Mouse (Mus musculus) midbrain, embryonic 13.5 days (tissue): ENCODE results near the gene Hoxd8. TPM values are rescaled to one million over a fixed set of nuclear protein-coding genes. Genes with fewer than 3 reads are reported as not detected.

Experiments used
- ATAC-seq: fragments of 200-750 bp; cut with Nextera tagmentation; 2 replicates; pipeline ENCODE4 v1.8.0; 2017; ENCODE audit warnings: mild to moderate bottlenecking, moderate TSS enrichment, moderate library complexity
- H3K27ac ChIP-seq: fragments of 300-500 bp; sonication (generic); 2 replicates; pipeline ENCODE4 v1.5.1; 2015; ENCODE audit warnings: inconsistent platforms, mild to moderate bottlenecking, moderate library complexity
- H3K27me3 ChIP-seq: fragments of 300-500 bp; sonication (generic); 2 replicates; pipeline ENCODE4 v1.6.1; 2015; ENCODE audit warnings: mild to moderate bottlenecking, inconsistent platforms
- H3K36me3 ChIP-seq: fragments of 300-500 bp; sonication (generic); 2 replicates; pipeline ENCODE4 v1.6.1; 2015; ENCODE audit warnings: mild to moderate bottlenecking, inconsistent platforms
- H3K4me1 ChIP-seq: fragments of 300-500 bp; sonication (generic); replicated peaks from 2 replicates; pipeline ENCODE4 v1.6.1; 2015; ENCODE audit warnings: inconsistent platforms
- H3K4me2 ChIP-seq: fragments of 300-500 bp; sonication (generic); replicated peaks from 2 replicates; pipeline ENCODE4 v1.6.1; 2015; ENCODE audit warnings: moderate library complexity, mild to moderate bottlenecking, inconsistent platforms
- H3K4me3 ChIP-seq: fragments of 300-500 bp; sonication (generic); replicated peaks from 2 replicates; pipeline ENCODE4 v1.5.1; 2015; ENCODE audit warnings: mild to moderate bottlenecking, inconsistent platforms
- H3K9ac ChIP-seq: fragments of 300-500 bp; sonication (generic); replicated peaks from 2 replicates; pipeline ENCODE4 v1.6.1; 2015; ENCODE audit warnings: mild to moderate bottlenecking, inconsistent platforms
- H3K9me3 ChIP-seq: fragments of 300-500 bp; sonication (generic); 2 replicates; pipeline ENCODE4 v1.6.1; 2016; ENCODE audit warnings: mild to moderate bottlenecking, inconsistent platforms
- WGBS: fragments of 180-500 bp; shearing (Covaris S2); methylation state at CpG from one replicate; pipeline ENCODE4 v1.1.7; 2015; 5-methylcytosine and 5-hydroxymethylcytosine counted together
- polyA plus RNA-seq: library from polyadenylated mRNA; unstranded; fragments of >200 nt; fragmentation: Nextera tagmentation; extraction: Ambion mirVana; gene quantifications from 2 replicates; pipeline ENCODE4 v1.2.1, GENCODE M21; 2015

Gene Hoxd8
- polyA plus RNA-seq, 1 experiment from 2014 or later, result not detected

DNA sequence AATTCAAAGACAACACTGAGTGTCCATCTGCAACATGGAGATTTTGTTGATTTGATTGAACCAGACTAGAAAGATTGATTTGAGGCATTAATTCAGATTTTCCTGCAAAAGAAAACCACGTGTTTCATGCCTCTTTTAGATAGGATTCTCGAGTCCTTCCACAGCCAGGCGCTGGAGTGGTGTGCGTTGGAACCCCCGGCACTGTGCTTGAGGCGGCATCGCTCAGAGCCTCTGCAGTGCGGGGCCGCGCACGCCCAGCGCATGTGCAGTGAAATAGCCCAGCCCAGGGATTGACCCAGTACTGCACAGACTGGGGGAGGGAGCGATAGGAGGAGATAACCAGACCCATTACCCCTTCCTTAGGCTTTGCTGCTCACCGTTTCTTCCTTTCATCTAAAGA, 10.5 kb downstream of the Hoxd8 start:
- no peak overlapping the region for H3K9ac ChIP-seq
- H3K4me2 ChIP-seq, result no peak overlapping the region
- no peak for ATAC-seq
- H3K27me3 ChIP-seq, result peaks cover 100% of the 10 kb centered on the region
- H3K27ac ChIP-seq, result no peak overlapping the region
- H3K4me3 ChIP-seq, result no peak overlapping the region
- no peaks in the 10 kb centered on the region for H3K9me3 ChIP-seq
- H3K4me1 ChIP-seq, result peaks cover 6% of the 10 kb centered on the region
- no peaks in the 10 kb centered on the region for H3K36me3 ChIP-seq
- under 1% methylated on average over 14 of the region's 14 CpGs for WGBS

DNA sequence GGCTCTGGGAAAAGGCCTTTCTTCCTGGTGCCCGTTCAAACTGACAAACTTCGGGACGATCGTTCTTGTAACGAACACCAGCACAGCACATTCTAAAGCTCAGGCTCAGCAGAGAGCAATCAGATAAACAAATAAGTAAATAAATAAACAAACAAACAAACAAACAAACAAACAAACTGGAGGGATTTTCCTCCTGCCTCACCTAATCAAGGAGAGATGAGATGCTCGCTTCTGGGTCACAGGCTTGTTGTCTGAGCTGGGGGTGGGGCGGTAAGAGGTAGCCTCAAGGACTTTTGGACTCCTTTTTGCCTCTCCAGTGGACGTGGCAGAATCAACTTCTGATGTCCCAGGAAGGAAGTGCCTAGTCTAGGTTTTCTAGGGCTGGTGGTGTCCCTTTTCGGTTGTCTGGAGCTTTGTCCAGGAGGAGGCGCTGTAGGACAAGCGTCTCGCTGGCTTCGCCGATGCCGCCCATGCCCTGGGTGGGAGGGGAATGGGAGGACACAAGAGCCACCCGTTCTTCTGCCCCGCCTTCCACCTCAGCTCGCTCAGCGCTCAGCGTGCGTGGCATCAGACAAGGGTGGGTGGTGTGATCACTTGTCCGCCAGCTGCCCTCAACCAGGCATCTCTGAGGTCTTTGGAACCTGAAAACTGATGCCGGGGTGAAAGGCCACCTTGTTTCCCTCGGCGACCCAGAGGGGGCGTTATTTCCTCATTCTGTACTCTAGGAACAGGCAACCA, 11.3 kb downstream of the Hoxd8 start:
- ATAC-seq, result peak; percentile 73
- Histone ChIP-seq H3K4me1 (peaks cover 6% of the 10 kb centered on the region), H3K4me3 (peak overlapping the region; percentile 23), H3K27ac (no peak overlapping the region), H3K27me3 (peaks cover 100% of the 10 kb centered on the region), H3K9me3 (no peaks in the 10 kb centered on the region), H3K9ac (no peak overlapping the region), H3K4me2 (peak overlapping the region; percentile 47), H3K36me3 (no peaks in the 10 kb centered on the region)
- 3% methylated on average over 26 of the region's 26 CpGs for WGBS

DNA sequence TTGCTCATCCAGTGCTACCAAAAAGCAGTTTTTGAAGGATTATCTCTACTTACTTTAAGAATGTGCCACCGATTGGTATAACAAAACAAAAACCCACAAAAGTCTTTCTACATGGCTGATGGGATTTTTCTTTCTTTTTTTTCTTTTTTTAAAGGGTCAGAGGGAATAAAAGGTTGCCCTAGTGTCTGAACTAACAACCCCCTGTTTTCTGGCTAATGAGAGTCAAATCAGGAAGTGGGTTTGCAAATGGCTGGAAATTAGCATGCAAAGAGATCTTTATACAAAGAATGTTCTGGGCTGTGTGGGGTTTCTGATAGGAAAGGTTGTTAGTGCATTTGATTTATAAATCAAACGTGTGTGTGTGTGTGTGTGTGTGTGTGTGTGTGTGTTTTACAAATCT, 16.0 kb downstream of the Hoxd8 start:
- 4% methylated on average over 2 of the region's 2 CpGs for WGBS
- H3K36me3 ChIP-seq, result no peaks in the 10 kb centered on the region
- H3K4me3 ChIP-seq, result no peak overlapping the region
- peaks cover 100% of the 10 kb centered on the region for H3K27me3 ChIP-seq
- H3K4me2 ChIP-seq, result no peak overlapping the region
- no peaks in the 10 kb centered on the region for H3K4me1 ChIP-seq
- no peak overlapping the region for H3K9ac ChIP-seq
- ATAC-seq, result no peak
- no peak overlapping the region for H3K27ac ChIP-seq
- no peaks in the 10 kb centered on the region for H3K9me3 ChIP-seq

DNA sequence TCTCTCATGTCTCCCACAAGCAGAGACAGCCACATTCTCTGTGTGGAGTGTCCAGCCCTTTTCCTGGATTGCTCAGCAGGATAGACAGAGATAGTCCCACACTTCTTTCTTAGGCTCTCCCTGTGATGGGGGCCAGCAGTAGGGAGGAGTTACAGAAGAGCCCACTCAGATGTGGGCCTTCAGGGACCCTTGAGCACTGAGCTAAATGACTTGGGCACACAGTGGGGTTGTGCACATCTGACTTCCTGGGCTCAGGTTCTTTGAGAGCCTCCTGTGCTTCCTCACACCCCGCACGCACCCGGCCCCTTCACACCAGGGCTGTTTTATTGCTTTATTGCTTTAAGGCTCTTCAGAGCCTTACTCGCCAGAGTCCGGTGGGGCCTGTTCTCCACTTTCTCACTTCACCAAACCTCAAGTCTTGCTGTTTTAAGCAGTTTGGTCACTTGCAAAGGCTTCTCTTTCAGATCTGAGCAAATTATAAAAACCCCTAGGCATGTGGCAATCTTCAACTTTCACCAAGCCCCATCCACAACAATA, 16.6 kb downstream of the Hoxd8 start:
- no peaks in the 10 kb centered on the region for H3K9me3 ChIP-seq
- no peak overlapping the region for H3K9ac ChIP-seq
- H3K27me3 ChIP-seq, result peaks cover 100% of the 10 kb centered on the region
- no peak overlapping the region for H3K4me3 ChIP-seq
- WGBS, result under 1% methylated on average over 5 of the region's 5 CpGs
- H3K27ac ChIP-seq, result no peak overlapping the region
- H3K4me2 ChIP-seq, result no peak overlapping the region
- no peaks in the 10 kb centered on the region for H3K36me3 ChIP-seq
- no peaks in the 10 kb centered on the region for H3K4me1 ChIP-seq
- no peak for ATAC-seq

DNA sequence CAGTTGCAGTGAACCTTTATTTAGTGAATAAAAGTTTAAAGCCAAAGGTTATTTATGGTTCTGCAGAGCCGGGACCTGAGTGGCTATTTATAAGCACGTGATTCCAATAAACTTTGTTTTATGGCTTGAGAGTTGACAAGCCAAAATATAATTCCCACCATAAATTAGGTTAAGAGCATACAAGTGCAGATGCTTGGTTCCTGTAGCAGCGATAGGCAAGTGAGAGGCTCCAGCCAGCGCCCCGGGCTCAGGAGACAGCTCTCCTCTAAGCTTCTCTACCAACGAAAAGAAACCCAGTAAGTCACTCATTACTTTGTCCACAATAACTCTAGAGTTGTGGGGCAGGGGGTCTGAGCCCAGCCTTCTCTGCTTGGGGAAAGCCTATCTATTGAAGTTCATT, 17.5 kb downstream of the Hoxd8 start:
- H3K4me1 ChIP-seq, result no peaks in the 10 kb centered on the region
- H3K4me2 ChIP-seq, result no peak overlapping the region
- H3K27ac ChIP-seq, result no peak overlapping the region
- no peaks in the 10 kb centered on the region for H3K9me3 ChIP-seq
- 3% methylated on average over 6 of the region's 6 CpGs for WGBS
- no peak overlapping the region for H3K4me3 ChIP-seq
- H3K27me3 ChIP-seq, result peaks cover 100% of the 10 kb centered on the region
- H3K9ac ChIP-seq, result no peak overlapping the region
- no peak for ATAC-seq
- H3K36me3 ChIP-seq, result no peaks in the 10 kb centered on the region

DNA sequence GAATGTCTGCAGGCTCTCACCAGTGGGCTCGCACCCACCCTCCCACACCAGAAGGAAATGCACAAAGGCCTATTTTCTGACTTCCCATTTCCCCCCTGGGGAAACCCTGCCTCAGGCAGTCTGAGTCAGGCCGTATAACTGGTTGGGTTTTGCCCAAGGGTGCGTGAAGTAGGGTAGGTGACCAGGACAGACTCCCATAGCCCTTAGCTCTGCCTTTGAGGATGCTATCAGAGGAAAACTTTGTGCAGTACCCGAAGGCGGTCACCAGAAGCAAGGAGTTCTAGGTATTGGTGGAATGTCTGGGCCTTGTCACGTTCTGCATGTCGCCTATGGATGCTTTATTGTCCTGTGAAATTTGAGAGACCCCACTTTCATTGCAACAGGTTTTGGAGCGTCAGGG, 18.5 kb downstream of the Hoxd8 start:
- Histone ChIP-seq H3K4me3 (no peak overlapping the region), H3K4me1 (peaks cover 6% of the 10 kb centered on the region), H3K9ac (no peak overlapping the region), H3K27me3 (peaks cover 100% of the 10 kb centered on the region), H3K4me2 (no peak overlapping the region), H3K36me3 (no peaks in the 10 kb centered on the region), H3K27ac (no peak overlapping the region), H3K9me3 (no peaks in the 10 kb centered on the region)
- 3% methylated on average over 8 of the region's 8 CpGs for WGBS
- no peak for ATAC-seq

DNA sequence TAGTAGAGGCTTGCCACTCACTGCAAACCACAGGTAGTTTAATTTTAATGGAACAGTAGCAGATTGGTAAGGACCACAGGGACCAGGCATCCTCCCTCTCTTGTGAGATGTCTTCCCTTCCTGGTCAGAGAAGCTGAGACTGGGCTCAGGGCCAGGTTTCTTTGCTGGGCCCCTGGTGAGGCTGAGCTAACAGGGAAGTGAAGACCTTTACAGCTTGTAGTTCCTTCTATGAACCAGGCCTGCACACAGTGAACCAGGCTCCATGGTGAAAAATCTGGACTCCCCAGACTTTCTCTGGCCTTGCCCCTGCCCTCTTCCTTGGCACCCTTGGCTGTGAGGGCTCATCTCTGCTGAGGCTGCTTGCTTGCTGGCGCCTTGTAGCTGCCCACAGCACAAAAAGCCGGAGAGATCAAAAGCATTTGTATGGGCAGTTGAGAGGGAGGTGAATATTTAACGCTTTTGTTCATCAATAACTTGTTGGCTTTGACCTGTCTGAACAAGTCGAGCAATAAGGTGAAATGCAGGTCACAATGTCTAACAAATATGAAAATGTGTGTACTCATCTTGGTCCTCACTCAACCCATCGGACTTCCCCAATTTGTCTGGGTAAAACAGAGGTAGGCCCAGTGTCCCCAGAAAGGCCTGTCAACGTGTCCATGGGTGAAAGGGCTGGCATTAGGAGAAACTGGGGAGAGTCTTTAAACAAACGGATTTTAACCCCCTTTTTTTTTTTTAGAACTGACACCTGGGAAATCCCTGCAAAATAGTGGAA, 20.0 kb downstream of the Hoxd8 start:
- 5% methylated on average over 7 of the region's 7 CpGs for WGBS
- Histone ChIP-seq H3K4me2 (no peak overlapping the region), H3K4me3 (no peak overlapping the region), H3K9ac (no peak overlapping the region), H3K9me3 (no peaks in the 10 kb centered on the region), H3K36me3 (no peaks in the 10 kb centered on the region), H3K27me3 (peaks cover 100% of the 10 kb centered on the region), H3K27ac (no peak overlapping the region), H3K4me1 (peaks cover 6% of the 10 kb centered on the region)
- ATAC-seq, result no peak

DNA sequence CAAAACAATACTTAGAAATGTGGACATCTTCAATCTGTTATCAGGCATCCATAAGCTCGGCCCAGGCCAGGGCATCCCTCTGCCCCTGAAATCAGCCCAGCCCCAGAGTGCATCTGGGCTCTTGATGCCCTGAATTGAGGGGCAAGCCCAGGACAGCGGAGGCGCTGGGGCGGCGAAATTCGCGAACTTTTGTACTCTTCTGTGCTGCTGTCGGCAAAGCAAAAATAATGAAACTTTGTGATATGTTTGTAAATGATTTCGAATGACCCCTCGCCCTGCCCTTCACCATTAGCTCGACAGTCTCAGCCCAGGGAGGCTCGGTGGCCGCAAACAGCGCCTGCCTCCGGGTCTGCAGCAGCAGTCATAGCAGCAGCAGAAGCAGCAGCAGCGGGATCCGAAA, 20.8 kb downstream of the Hoxd8 start:
- Histone ChIP-seq H3K4me2 (no peak overlapping the region), H3K9ac (no peak overlapping the region), H3K27me3 (peaks cover 99% of the 10 kb centered on the region), H3K27ac (no peak overlapping the region), H3K4me3 (no peak overlapping the region), H3K36me3 (no peaks in the 10 kb centered on the region), H3K4me1 (peaks cover 6% of the 10 kb centered on the region), H3K9me3 (no peaks in the 10 kb centered on the region)
- 1% methylated on average over 17 of the region's 17 CpGs for WGBS
- ATAC-seq, result no peak

DNA sequence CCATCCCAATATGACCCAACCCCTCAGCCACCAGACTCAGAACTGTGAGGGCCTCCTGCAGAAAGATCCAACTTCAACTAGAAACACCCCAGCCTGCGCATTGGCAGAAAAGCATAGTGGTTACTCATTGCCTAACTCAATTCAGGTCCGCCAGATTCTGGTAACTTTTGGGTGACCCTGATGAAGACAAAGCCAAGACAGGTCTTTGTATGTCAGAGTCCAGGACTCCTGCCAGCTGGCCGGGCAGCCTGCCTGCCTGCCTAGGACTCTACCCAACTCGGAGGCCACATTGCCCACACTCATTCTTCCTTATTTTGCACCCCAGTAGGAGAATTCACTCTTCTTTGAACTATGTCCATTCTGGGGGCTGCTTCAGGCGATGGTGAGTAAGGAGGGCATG, 22.1 kb downstream of the Hoxd8 start, which contains the start of gene Gm28230:
Gene Gm28230, plus strand, starts transcription at position 178 of the 400 bp plus-strand sequence.
- no peak within 1 kb of the TSS for H3K27ac ChIP-seq
- H3K9me3 ChIP-seq, result no peaks in the 10 kb centered on the region
- no peak for ATAC-seq
- peak within 1 kb of the TSS; percentile 14; the same call in 1 of the 2 replicates for H3K4me3 ChIP-seq
- peaks cover 99% of the 10 kb centered on the region for H3K27me3 ChIP-seq
- H3K4me2 ChIP-seq, result peak within 1 kb of the TSS; percentile 26; the same call in 1 of the 2 replicates
- no peak within 1 kb of the TSS for H3K9ac ChIP-seq
- 5% methylated on average over 5 of the region's 5 CpGs for WGBS
- H3K4me1 ChIP-seq, result peaks cover 6% of the 10 kb centered on the region
- no peaks in the 10 kb centered on the region for H3K36me3 ChIP-seq

DNA sequence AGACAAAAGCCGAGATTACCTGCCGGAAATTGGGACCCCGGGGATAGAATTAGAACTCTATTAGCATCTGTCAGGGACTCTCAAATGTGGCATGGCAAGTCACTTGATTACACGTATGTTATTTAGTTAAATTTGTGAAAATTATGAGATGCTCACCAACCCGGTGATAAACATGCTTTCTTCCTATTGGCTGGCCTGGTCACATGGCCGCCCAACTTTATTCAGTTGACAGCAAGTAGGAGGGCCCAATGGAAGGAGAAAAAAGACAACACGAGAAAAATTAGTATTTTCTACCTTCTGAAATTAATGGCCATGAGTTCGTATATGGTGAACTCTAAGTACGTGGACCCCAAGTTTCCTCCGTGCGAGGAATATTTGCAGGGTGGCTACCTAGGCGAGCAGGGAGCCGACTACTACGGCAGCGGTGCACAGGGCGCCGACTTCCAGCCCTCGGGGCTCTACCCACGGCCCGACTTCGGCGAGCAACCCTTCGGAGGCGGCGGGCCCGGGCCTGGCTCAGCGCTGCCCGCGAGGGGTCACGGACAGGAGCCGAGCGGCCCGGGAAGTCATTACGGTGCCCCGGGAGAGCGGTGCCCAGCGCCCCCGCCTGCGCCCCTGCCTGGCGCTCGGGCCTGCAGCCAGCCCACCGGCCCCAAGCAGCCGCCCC, 22.7 kb downstream of the Hoxd8 start:
- H3K9ac ChIP-seq, result no peak overlapping the region
- no peaks in the 10 kb centered on the region for H3K36me3 ChIP-seq
- no peak for ATAC-seq
- H3K27me3 ChIP-seq, result peaks cover 99% of the 10 kb centered on the region
- peaks cover 6% of the 10 kb centered on the region for H3K4me1 ChIP-seq
- peak overlapping the region; percentile 14; the same call in 1 of the 2 replicates for H3K4me3 ChIP-seq
- under 1% methylated on average over 43 of the region's 43 CpGs for WGBS
- H3K9me3 ChIP-seq, result no peaks in the 10 kb centered on the region
- H3K27ac ChIP-seq, result no peak overlapping the region
- peak overlapping the region; percentile 26; the same call in 1 of the 2 replicates for H3K4me2 ChIP-seq

DNA sequence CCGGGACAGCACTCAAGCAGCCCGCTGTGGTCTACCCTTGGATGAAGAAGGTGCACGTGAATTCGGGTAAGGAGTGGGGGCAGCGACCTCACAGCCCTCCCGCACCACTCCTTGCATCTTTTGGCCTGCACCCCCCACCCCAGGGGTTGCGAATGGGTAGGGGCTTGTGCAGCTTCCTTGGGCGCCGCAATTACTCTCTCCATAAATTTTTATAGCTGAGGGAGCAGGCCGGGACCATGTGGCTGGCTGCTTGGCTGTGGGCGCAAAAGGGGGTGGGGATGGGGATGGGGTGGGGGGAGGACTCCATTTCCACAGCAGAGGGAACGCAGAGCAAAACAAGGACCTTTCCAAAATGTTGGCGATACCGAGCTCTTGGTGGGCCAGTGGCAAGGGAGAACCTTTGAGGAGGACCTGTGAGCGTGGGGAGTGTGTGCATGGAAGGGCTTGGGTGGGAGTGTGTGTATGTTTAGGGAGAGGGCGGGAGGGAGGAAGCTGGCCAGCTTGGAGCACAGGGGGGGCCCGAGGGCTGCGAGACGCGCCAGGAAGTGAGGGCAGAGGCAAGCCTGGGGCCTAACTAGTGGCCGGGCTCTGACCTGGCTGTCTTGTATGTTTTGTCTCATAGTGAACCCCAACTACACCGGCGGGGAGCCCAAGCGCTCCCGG, 23.4 kb downstream of the Hoxd8 start:
- Histone ChIP-seq H3K4me3 (no peak overlapping the region), H3K27me3 (peaks cover 99% of the 10 kb centered on the region), H3K9ac (no peak overlapping the region), H3K36me3 (no peaks in the 10 kb centered on the region), H3K27ac (no peak overlapping the region), H3K9me3 (no peaks in the 10 kb centered on the region), H3K4me1 (peaks cover 7% of the 10 kb centered on the region), H3K4me2 (no peak overlapping the region)
- no peak for ATAC-seq
- under 1% methylated on average over 25 of the region's 25 CpGs for WGBS
